Mouse (Mus musculus) bone marrow macrophage, adult 2 months (primary cell): ENCODE measurements around the gene Pik3ip1. TPM values are rescaled to one million over a fixed set of nuclear protein-coding genes. Genes with fewer than 3 reads are reported as not detected.

Source experiments
- H3K27ac ChIP-seq: 2 replicates; pipeline ENCODE4 v1.5.1; 2012; ENCODE audit warnings: low read depth, low read length; ENCODE audit not compliant: insufficient read depth
- H3K4me1 ChIP-seq: 2 replicates; pipeline ENCODE4 v1.6.1; 2012; ENCODE audit warnings: low read length; ENCODE audit not compliant: control insufficient read depth, insufficient read depth
- H3K4me3 ChIP-seq: 2 replicates; pipeline ENCODE4 v1.5.1; 2012; ENCODE audit warnings: mild to moderate bottlenecking, low read length, moderate library complexity; ENCODE audit not compliant: insufficient read depth
- CTCF ChIP-seq: IDR thresholded peaks from 2 replicates; pipeline ENCODE4 v1.5.1; 2012; ENCODE audit warnings: low read depth, mild to moderate bottlenecking, low read length, moderate library complexity
- POLR2A ChIP-seq: IDR thresholded peaks from 2 replicates; pipeline ENCODE4 v1.6.1; 2012; ENCODE audit warnings: mild to moderate bottlenecking, low read depth, low read length, borderline replicate concordance
- polyA plus RNA-seq: library from polyadenylated mRNA; stranded (reverse); fragments of >200 nt; gene quantifications from 2 replicates; pipeline ENCODE4 v1.2.4, GENCODE M21; 2012; ENCODE audit not compliant: missing spikeins, insufficient read depth, insufficient read length

Pik3ip1 gene
- polyA plus RNA-seq, 1 experiment = 1.7 TPM

GRCm38 (mm10) chr11:3371599-3372295 lies 41.5 kb downstream of the Pik3ip1 start:
- TF ChIP-seq CTCF = no peak
- TF ChIP-seq POLR2A = no peak
- peaks cover 18% of the 10 kb centered on the region for H3K4me1 ChIP-seq
- peak overlapping the region; percentile 50 for H3K4me3 ChIP-seq
- H3K27ac ChIP-seq = no peak overlapping the region

- Histone ChIP-seq H3K4me1 (peaks cover 18% of the 10 kb centered on the region), H3K4me3 (no peak overlapping the region), H3K27ac (no peak overlapping the region)
- TF ChIP-seq CTCF (no peak), POLR2A (no peak)
Measured at GRCm38 (mm10) chr11:3373591-3374292, 43.5 kb downstream of the Pik3ip1 start.

- TF ChIP-seq CTCF (no peak), POLR2A (no peak)
- Histone ChIP-seq H3K4me1 (peaks cover 18% of the 10 kb centered on the region), H3K4me3 (no peak overlapping the region), H3K27ac (no peak overlapping the region)
Measured at GRCm38 (mm10) chr11:3374293-3374645, 44.1 kb downstream of the Pik3ip1 start.

GRCm38 (mm10) chr11:3374741-3375140 lies 44.5 kb downstream of the Pik3ip1 start:
- peaks cover 18% of the 10 kb centered on the region for H3K4me1 ChIP-seq
- TF ChIP-seq POLR2A = no peak
- no peak for TF ChIP-seq CTCF
- no peak overlapping the region for H3K27ac ChIP-seq
- no peak overlapping the region for H3K4me3 ChIP-seq

GRCm38 (mm10) chr11:3379427-3379826 lies 49.2 kb downstream of the Pik3ip1 start:
- Histone ChIP-seq H3K27ac (no peak overlapping the region), H3K4me3 (no peak overlapping the region), H3K4me1 (peaks cover 12% of the 10 kb centered on the region)
- no peak for TF ChIP-seq CTCF
- no peak for TF ChIP-seq POLR2A

- TF ChIP-seq POLR2A (no peak), CTCF (no peak)
- peaks cover 5% of the 10 kb centered on the region; the same call in 1 of the 2 replicates for H3K4me1 ChIP-seq
- H3K27ac ChIP-seq = no peak overlapping the region
- no peak overlapping the region for H3K4me3 ChIP-seq
Measured at GRCm38 (mm10) chr11:3381148-3381814, 51.1 kb downstream of the Pik3ip1 start.

GRCm38 (mm10) chr11:3382602-3383594 lies 52.7 kb downstream of the Pik3ip1 start:
- TF ChIP-seq POLR2A (no peak), CTCF (no peak)
- H3K4me3 ChIP-seq = no peak overlapping the region
- no peak overlapping the region for H3K27ac ChIP-seq
- H3K4me1 ChIP-seq = peaks cover 4% of the 10 kb centered on the region; the same call in 1 of the 2 replicates

GRCm38 (mm10) chr11:3386941-3387368 lies 56.8 kb downstream of the Pik3ip1 start:
- Histone ChIP-seq H3K27ac (no peak overlapping the region), H3K4me1 (peaks cover 9% of the 10 kb centered on the region; the same call in 1 of the 2 replicates), H3K4me3 (no peak overlapping the region)
- TF ChIP-seq POLR2A = no peak
- TF ChIP-seq CTCF = peak; percentile 95

- Histone ChIP-seq H3K4me3 (no peak overlapping the region), H3K27ac (no peak overlapping the region), H3K4me1 (peaks cover 9% of the 10 kb centered on the region; the same call in 1 of the 2 replicates)
- TF ChIP-seq CTCF (no peak), POLR2A (no peak)
Measured at GRCm38 (mm10) chr11:3387482-3388196, 57.4 kb downstream of the Pik3ip1 start.
